Mouse (Mus musculus): ENCODE data around the gene Xpo5.

Gene Xpo5

GRCm38 (mm10) chr17:46284653-46285052 lies 82.1 kb downstream of the Xpo5 start:
- no peak for DNase-seq (ENCODE audit: inconsistent ontology term)

- DNase-seq (ENCODE audit: inconsistent ontology term) = no peak
These were observed 82.8 kb downstream of the Xpo5 start for GRCm38 (mm10) chr17:46285407-46285806.

- DNase-seq (ENCODE audit: inconsistent ontology term) = no peak
These were observed 85.1 kb downstream of the Xpo5 start for GRCm38 (mm10) chr17:46287678-46288095.
